Mouse (Mus musculus): Measurements from ENCODE around the gene Cdc5l. TPM values are rescaled to one million over a fixed set of nuclear protein-coding genes. Genes with fewer than 3 reads are reported as not detected.
"Not testable (repeated sequence)": the region's sequence is repeated elsewhere in the genome, so short reads cannot be mapped to it uniquely, and the experiment has no call there.

The Cdc5l gene
- polyA plus RNA-seq, 1 experiment from 2014 or later = 78.8 TPM

DNA sequence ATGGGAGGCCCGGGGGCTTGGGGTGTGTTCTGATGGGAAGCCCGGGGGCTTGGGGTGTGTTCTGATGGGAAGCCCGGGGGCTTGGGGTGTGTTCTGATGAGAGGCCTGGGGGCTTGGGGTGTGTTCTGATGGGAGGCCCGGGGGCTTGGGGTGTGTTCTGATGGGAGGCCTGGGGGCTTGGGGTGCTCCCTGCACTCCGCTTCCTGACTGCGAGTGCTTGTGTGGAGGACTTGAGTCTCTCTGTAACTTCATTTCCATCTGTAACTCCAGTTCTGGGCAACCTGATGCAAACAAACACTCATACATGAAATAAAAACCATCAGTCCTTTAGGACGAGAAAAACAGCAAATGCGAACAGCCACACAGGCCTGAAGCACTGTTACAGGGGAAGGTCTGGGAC is 25.5 kb upstream of the Cdc5l start:
- no peak for ATAC-seq (ENCODE audit: low FRiP score, low read depth)
- WGBS = 87% methylated on average over 8 of the region's 8 CpGs

GRCm38 (mm10) chr17:45458516-45458915 is 25.0 kb upstream of the Cdc5l start:
- ATAC-seq (ENCODE audit: low FRiP score, low read depth) = no peak
- WGBS = 90% methylated on average over 4 of the region's 4 CpGs
- Histone ChIP-seq H3K4me2 (replicated peaks) (no peak overlapping the region), H3K4me3 (no peak overlapping the region), H3K27me3 (no peaks in the 10 kb centered on the region), H3K9me3 (no peaks in the 10 kb centered on the region), H3K27ac (no peak overlapping the region), H3K36me3 (peaks cover 5% of the 10 kb centered on the region; the same call in 1 of the 2 replicates), H3K9ac (no peak overlapping the region), H3K4me1 (0 out of 2 replicates have a peak, but pooled peaks cover 3% of the 10 kb centered on the region)

More for the DNA sequence above, 25.5 kb upstream of the Cdc5l start:
- H3K27ac ChIP-seq = no peak overlapping the region
- H3K4me3 ChIP-seq = no peak overlapping the region
- no peak overlapping the region for H3K9ac ChIP-seq
- no peaks in the 10 kb centered on the region for H3K27me3 ChIP-seq
- H3K36me3 ChIP-seq = peaks cover 5% of the 10 kb centered on the region; the same call in 1 of the 2 replicates
- H3K9me3 ChIP-seq = no peaks in the 10 kb centered on the region
- no peak overlapping the region for H3K4me2 ChIP-seq (replicated peaks)
- H3K4me1 ChIP-seq = 0 out of 2 replicates have a peak, but pooled peaks cover 3% of the 10 kb centered on the region

- H3K27me3 ChIP-seq = no peaks in the 10 kb centered on the region
- H3K36me3 ChIP-seq = peaks cover 5% of the 10 kb centered on the region; the same call in 1 of the 2 replicates
- no peak overlapping the region for H3K27ac ChIP-seq
- H3K4me2 ChIP-seq (replicated peaks) = no peak overlapping the region
- no peak overlapping the region for H3K9ac ChIP-seq
- 94% methylated on average over 5 of the region's 5 CpGs for WGBS
- no peak for ATAC-seq (ENCODE audit: low FRiP score, low read depth)
- H3K4me1 ChIP-seq = 0 out of 2 replicates have a peak, but pooled peaks cover 3% of the 10 kb centered on the region
- H3K4me3 ChIP-seq = no peak overlapping the region
- no peaks in the 10 kb centered on the region for H3K9me3 ChIP-seq
Measured at GRCm38 (mm10) chr17:45457487-45457886, 23.9 kb upstream of the Cdc5l start.

DNA sequence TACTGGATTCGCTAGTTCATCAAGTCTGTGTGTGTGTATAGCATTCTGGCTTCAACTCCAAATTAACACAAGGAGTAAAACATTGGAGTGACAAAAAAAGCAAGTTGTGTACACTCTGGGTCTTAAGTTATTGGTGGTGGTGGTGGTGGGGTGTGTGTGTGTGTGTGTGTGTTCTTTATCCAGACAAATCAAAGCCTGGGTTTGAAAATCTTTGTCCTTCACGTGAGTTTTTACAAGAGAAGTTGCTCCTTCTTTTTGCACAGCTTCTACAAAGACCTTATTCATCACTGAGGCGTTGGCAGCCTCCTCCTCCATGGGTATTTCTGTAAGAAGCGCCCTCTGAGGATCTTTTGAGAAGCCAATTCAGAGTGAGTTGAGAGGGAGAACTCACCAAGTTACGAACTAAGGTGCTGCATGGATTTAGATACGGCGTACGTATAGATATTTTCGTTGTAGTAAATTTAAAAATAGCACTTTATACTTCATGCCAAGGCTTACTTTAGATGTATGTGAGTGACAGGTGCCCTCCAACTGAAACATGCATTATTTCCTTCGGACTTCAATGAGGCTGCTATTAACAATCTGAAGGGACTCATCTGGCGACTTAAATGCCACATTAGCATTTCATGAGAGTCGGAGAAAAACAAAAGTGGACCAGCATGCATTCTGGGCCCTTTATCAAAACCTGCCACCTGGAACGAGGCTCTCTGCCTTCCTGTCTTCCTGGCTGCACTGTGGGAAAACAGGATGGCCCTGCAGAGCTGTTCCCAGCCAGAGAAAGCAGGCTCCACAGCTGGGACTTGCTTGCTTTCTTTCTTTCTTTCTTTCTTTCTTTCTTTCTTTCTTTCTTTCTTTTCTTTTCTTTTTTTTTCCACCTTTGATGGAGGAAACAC is 23.0 kb upstream of the Cdc5l start:
- 0 out of 2 replicates have a peak, but pooled peaks cover 3% of the 10 kb centered on the region for H3K4me1 ChIP-seq
- no peak overlapping the region for H3K4me2 ChIP-seq (replicated peaks)
- no peak overlapping the region for H3K9ac ChIP-seq
- H3K9me3 ChIP-seq = no peaks in the 10 kb centered on the region
- 65% methylated on average over 13 of the region's 13 CpGs for WGBS
- no peak overlapping the region for H3K27ac ChIP-seq
- no peak overlapping the region for H3K4me3 ChIP-seq
- no peak for ATAC-seq (ENCODE audit: low FRiP score, low read depth)
- 0 out of 2 replicates have a peak, but pooled peaks cover 5% of the 10 kb centered on the region for H3K36me3 ChIP-seq
- no peaks in the 10 kb centered on the region for H3K27me3 ChIP-seq

DNA sequence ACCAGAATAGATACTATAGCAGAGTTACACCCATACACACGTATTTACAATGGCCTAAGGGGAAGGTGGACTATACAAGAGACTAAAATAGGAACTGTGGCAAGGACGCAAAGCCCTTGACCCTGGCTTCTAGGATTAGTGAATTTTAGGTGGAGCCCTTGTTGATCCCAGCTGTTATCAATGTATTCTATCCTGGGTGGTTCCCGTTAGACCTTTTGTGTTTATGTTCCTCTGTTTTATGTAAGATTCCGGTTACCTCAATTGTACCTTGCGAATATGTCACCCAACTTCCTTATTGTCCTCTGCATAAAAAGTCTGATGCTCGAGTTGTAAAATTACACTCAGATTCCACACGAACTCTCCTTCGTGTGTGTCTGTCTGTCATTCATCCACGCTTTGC is 22.2 kb upstream of the Cdc5l start:
- H3K4me1 ChIP-seq; H3K27ac ChIP-seq; H3K4me3 ChIP-seq; H3K36me3 ChIP-seq; H3K9me3 ChIP-seq; H3K9ac ChIP-seq; H3K4me2 ChIP-seq (replicated peaks); ATAC-seq (ENCODE audit: low FRiP score, low read depth); H3K27me3 ChIP-seq: not testable (repeated sequence)
- WGBS = 89% methylated on average over 8 of the region's 9 CpGs

DNA sequence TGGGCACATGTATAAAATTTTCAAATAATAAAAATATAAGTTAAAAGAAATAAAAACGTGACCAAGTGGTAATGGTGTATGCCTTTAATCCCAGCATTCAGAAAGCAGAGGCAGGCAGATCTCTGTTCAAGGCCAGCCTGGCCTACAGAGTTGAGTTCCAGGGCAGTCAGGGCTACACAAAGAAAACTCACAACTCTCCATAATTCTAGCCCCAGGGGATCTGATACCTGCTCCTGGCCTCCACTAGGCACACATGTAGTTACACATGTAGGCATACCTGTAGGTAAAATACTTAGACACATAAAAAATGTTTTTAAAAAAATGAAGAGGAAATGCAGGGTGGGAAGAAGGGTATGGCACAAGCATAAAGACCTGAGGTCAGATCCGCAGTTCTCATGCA is 21.3 kb upstream of the Cdc5l start:
- no peak for ATAC-seq (ENCODE audit: low FRiP score, low read depth)
- Histone ChIP-seq H3K9ac (no peak overlapping the region), H3K36me3 (0 out of 2 replicates have a peak, but pooled peaks cover 5% of the 10 kb centered on the region), H3K4me1 (0 out of 2 replicates have a peak, but pooled peaks cover 3% of the 10 kb centered on the region), H3K4me2 (replicated peaks) (no peak overlapping the region), H3K27me3 (no peaks in the 10 kb centered on the region), H3K4me3 (no peak overlapping the region), H3K27ac (no peak overlapping the region), H3K9me3 (no peaks in the 10 kb centered on the region)
- 86% methylated on average over 2 of the region's 2 CpGs for WGBS

DNA sequence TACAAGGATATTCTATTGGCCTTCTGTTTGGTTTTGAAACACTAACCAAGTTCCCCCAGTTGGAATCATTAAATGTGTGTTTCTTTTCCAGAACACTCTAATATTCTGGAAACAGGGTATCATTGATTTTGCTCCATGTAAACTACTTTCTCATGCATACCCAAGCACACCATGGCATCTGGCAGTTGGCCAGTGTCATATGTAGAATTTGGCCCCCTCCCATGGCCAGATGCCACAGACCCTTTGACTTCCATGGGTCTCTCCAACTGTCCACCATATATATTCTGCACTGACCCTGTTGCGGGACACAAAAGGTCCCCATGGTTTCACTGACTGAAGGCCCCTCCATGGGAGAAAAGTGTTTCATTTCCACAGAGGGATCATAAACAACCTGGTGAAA is 18.7 kb upstream of the Cdc5l start:
- no peak for ATAC-seq (ENCODE audit: low FRiP score, low read depth)
- 87% methylated on average over 1 of the region's 1 CpGs for WGBS
- 0 out of 2 replicates have a peak, but pooled peaks cover 3% of the 10 kb centered on the region for H3K4me1 ChIP-seq

GRCm38 (mm10) chr17:45450153-45450552 is 16.6 kb upstream of the Cdc5l start:
- WGBS = 93% methylated on average over 6 of the region's 6 CpGs
- no peaks in the 10 kb centered on the region for H3K9me3 ChIP-seq
- peaks cover 19% of the 10 kb centered on the region for H3K36me3 ChIP-seq
- no peak for ATAC-seq (ENCODE audit: low FRiP score, low read depth)
- no peak overlapping the region for H3K4me2 ChIP-seq (replicated peaks)
- no peak overlapping the region for H3K27ac ChIP-seq
- no peak overlapping the region for H3K9ac ChIP-seq
- H3K4me3 ChIP-seq = no peak overlapping the region
- H3K27me3 ChIP-seq = no peaks in the 10 kb centered on the region
- no peaks in the 10 kb centered on the region for H3K4me1 ChIP-seq

More for the DNA sequence above, 18.7 kb upstream of the Cdc5l start:
- Histone ChIP-seq H3K27me3 (no peaks in the 10 kb centered on the region), H3K9me3 (no peaks in the 10 kb centered on the region), H3K9ac (no peak overlapping the region), H3K27ac (no peak overlapping the region), H3K4me2 (replicated peaks) (no peak overlapping the region), H3K36me3 (peaks cover 11% of the 10 kb centered on the region; the same call in 1 of the 2 replicates), H3K4me3 (no peak overlapping the region)

- ATAC-seq (ENCODE audit: low FRiP score, low read depth) = no peak
- H3K9me3 ChIP-seq = no peaks in the 10 kb centered on the region
- H3K4me2 ChIP-seq (replicated peaks) = no peak overlapping the region
- H3K9ac ChIP-seq = no peak overlapping the region
- WGBS = 92% methylated on average over 8 of the region's 8 CpGs
- H3K27ac ChIP-seq = no peak overlapping the region
- H3K4me1 ChIP-seq = no peaks in the 10 kb centered on the region
- H3K27me3 ChIP-seq = no peaks in the 10 kb centered on the region
- peaks cover 20% of the 10 kb centered on the region for H3K36me3 ChIP-seq
- no peak overlapping the region for H3K4me3 ChIP-seq
Measured at GRCm38 (mm10) chr17:45449586-45449985, 16.0 kb upstream of the Cdc5l start.

- no peak overlapping the region for H3K4me3 ChIP-seq
- peaks cover 32% of the 10 kb centered on the region for H3K36me3 ChIP-seq
- no peak overlapping the region for H3K4me2 ChIP-seq (replicated peaks)
- H3K27me3 ChIP-seq = no peaks in the 10 kb centered on the region
- ATAC-seq (ENCODE audit: low FRiP score, low read depth) = no peak
- no peaks in the 10 kb centered on the region for H3K9me3 ChIP-seq
- no peak overlapping the region for H3K27ac ChIP-seq
- 92% methylated on average over 2 of the region's 2 CpGs for WGBS
- H3K4me1 ChIP-seq = no peaks in the 10 kb centered on the region
- H3K9ac ChIP-seq = no peak overlapping the region
Measured at GRCm38 (mm10) chr17:45447063-45447462, 13.5 kb upstream of the Cdc5l start.

DNA sequence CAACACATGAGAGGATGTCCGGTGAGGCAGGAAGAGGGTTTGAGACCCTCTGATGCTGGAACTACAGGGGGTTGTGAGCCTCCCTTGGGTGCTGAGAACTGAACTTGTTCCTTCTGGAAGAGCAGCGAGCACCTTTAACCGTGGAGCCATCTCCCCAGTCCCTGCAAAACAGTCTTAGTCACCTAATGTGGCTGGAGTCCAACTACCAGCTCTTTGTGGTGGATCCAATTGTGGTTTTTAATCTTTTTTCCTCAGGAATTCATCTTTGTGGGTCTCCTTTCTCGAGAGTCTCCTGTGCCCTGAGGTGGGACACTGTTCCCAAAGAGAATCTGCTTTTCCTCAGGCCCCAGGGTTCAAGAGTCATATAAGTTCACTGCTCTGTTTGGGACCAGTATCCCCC is 12.4 kb upstream of the Cdc5l start:
- Histone ChIP-seq H3K27me3 (no peaks in the 10 kb centered on the region), H3K4me3 (no peak overlapping the region), H3K9me3 (no peaks in the 10 kb centered on the region), H3K4me2 (replicated peaks) (no peak overlapping the region), H3K36me3 (peaks cover 40% of the 10 kb centered on the region), H3K9ac (no peak overlapping the region), H3K27ac (no peak overlapping the region), H3K4me1 (no peaks in the 10 kb centered on the region)
- ATAC-seq (ENCODE audit: low FRiP score, low read depth) = no peak
- 81% methylated on average over 4 of the region's 4 CpGs for WGBS

DNA sequence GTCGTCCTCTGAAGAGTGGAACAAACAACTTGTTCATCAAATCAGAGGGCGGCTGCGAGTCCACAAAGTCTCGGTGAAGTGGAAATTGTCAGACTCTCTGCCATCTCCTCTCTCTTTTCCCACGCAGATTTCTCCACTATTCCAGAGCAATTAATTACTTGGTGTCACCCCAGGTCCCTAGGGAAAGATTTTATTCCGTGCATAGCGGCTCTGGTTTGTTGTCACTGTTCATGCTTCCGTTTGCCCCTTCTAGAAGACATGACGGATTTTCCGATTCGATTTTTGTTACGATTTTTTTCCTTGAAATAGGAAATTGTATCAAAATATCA is 689 bp upstream of the Cdc5l start:
- Histone ChIP-seq H3K9me3 (no peaks in the 10 kb centered on the region), H3K9ac (peak overlapping the region; percentile 90), H3K27me3 (no peaks in the 10 kb centered on the region), H3K27ac (peak overlapping the region; percentile 95), H3K4me2 (replicated peaks) (peak overlapping the region; percentile 84), H3K4me1 (peaks cover 24% of the 10 kb centered on the region), H3K36me3 (peaks cover 22% of the 10 kb centered on the region), H3K4me3 (peak overlapping the region; percentile 69)
- WGBS = 8% methylated on average over 12 of the region's 12 CpGs
- ATAC-seq (ENCODE audit: low FRiP score, low read depth) = no peak

Measured in limb, embryonic 13.5 days (tissue).